Mouse (Mus musculus) gastrocnemius, adult 8-10 months (tissue): Measurements from ENCODE around the gene Myog. TPM values are rescaled to one million over a fixed set of nuclear protein-coding genes. Genes with fewer than 3 reads are reported as not detected.

Experiments
- total RNA-seq, 4 experiments: library from RNA; stranded (reverse); gene quantifications; 2 replicates each; pipeline ENCODE4 v1.2.4; 2022

Myog gene
- total RNA-seq, 4 experiments from 2014 or later, result 7.6 to 16.5 (median 15.4) TPM

Other genes with a start within 250 kb of the Myog start
- gene Btg2, start 210.9 kb upstream of the Myog start, total RNA-seq, result 10 to 100 TPM in 3 of 4 experiments, 1 to 10 TPM in 1; 8.6 to 22.9 (median 14.3) TPM
- not detected for gene Chit1, start 178.7 kb upstream of the Myog start, total RNA-seq
- gene Chil1, start 107.8 kb upstream of the Myog start, total RNA-seq, result 1 to 10 TPM in 3 of 4 experiments, under 1 TPM in 1; 0.24 to 2.7 (median 1.3) TPM
- 100 to 1,000 TPM; 239 to 486 (median 316) TPM for gene Mybph, start 96.5 kb upstream of the Myog start, total RNA-seq
- under 1 TPM; 0.19 to 0.97 (median 0.69) TPM for gene Adora1, start 54.6 kb upstream of the Myog start, total RNA-seq
- under 1 TPM; 0.21 to 0.65 (median 0.55) TPM for gene Ppfia4, start 42.9 kb downstream of the Myog start, total RNA-seq
- gene Tmem183a, start 72.0 kb downstream of the Myog start, total RNA-seq, result 10 to 100 TPM in 3 of 4 experiments, 1 to 10 TPM in 1; 8.5 to 13.5 (median 11.1) TPM
- not detected for gene 4933406M09Rik, start 96.0 kb downstream of the Myog start, total RNA-seq
- gene Cyb5r1, start 115.6 kb downstream of the Myog start, total RNA-seq, result 10 to 100 TPM; 79.7 to 98.2 (median 83.9) TPM
- gene Adipor1, start 125.4 kb downstream of the Myog start, total RNA-seq, result 100 to 1,000 TPM; 196 to 235 (median 208) TPM
- 10 to 100 TPM; 19.0 to 22.2 (median 19.5) TPM for gene Klhl12, start 165.5 kb downstream of the Myog start, total RNA-seq
- 1 to 10 TPM; 4.3 to 6.8 (median 5.6) TPM for gene Rabif, start 204.7 kb downstream of the Myog start, total RNA-seq